Mouse (Mus musculus) adrenal gland, postnatal 25 days (tissue): ENCODE data around the gene Myl10. TPM values are rescaled to one million over a fixed set of nuclear protein-coding genes. Genes with fewer than 3 reads are reported as not detected.
"Not testable (repeated sequence)": the region's sequence is repeated elsewhere in the genome, so short reads cannot be mapped to it uniquely, and the experiment has no call there.

Experiments used
- DNase-seq: peaks from one replicate; pipeline ENCODE4 v3.0.0; 2021; ENCODE audit warnings: mixed read lengths
- long read RNA-seq: library from polyadenylated mRNA; stranded (forward); transcript quantifications from one replicate; pipeline ENCODE4 v2.0.0, GENCODE M21; 2021
- total RNA-seq: library from RNA; stranded (reverse); gene quantifications from 2 replicates; pipeline ENCODE4 v1.2.3, GENCODE M21; 2021

Gene Myl10
- not detected in 2 replicates for total RNA-seq
- long read RNA-seq, result 0 reads

DNA sequence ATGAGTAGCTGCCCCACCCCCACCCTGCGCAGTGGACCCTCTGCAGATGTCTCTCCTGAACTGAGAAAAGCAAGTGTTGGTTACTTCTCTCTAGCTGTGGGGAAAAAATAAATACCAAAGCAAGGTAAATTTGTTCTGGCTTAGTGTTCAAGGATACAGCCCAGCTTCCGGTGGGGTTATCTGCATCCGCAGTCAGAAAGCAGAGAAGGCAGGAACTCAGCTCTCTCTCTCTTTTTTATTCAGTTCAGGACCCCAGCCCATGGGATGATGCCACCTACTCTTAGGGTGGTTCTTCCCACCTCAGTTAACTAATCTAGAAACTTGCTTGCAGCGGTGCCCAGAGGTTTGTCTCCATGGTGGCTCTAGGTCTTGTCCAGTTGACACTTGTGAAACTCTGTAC, at the start of gene Myl10:
Myl10 (plus strand) TSS at position 363 of the 400 bp plus-strand sequence.
- DNase-seq, result no peak

- DNase-seq, result no peak
Observed at GRCm38 (mm10) chr5:136646731-136647328, 46.1 kb upstream of the Myl10 start.

DNA sequence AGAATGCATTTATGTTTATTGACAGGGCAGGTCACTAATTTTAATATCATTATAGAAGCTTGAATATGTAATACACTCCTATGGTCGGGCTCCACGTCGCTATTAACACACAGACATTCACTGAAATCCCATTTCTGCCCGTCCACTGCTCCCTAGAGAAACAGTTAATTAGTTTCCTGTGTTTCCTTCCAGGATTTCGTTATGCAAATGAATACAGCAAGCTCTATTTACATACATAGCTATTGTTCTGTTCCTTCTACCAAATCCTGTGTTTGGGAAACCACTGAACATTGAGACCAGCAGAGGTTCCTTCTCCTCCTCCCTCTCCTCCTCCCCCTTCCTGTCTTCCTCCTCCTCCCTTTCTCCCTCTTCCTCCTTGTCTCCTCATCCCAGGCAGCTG, 43.9 kb upstream of the Myl10 start:
- DNase-seq, result no peak

DNA sequence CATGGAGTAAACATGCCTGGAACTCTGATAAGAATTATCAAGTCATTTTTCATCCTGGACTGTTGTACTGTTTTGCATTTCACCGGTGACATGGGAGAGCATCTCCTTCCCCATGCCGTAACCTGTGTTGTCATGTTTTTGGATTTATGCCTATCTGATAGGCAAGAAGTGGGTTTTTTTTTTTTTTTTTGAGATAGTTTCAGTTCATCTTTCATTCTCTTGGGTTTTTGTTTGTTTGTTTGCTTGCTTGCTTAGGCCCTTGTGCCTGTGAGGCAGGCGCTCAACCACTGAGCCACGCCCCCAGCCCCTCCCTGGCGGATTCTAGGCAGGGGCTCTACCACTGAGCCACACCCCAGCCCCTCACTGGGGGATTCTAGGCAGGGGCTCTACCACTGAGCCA, 43.3 kb upstream of the Myl10 start:
- DNase-seq, result no peak

DNA sequence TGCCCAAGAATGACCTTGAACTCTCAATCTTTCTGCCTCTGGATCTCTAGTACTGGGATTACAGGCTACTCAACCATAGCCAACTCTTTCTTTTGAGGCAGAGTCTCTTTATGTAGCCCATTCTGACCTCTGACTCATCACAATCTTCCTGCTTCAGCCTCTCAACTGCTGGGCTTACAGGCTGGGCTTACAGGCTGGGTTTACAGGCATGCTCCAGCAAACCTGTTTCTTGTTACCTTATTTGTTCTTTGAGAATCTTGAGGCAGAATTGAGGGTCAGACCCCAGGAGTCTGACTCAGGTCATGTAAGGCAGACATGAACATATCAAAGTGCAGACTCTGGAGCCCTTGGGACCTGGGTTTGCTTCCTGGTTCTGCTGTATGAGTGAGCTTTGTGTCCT, 38.5 kb upstream of the Myl10 start:
- no peak for DNase-seq

- DNase-seq, result no peak
Observed at GRCm38 (mm10) chr5:136656830-136657395, 36.0 kb upstream of the Myl10 start.

- not testable (repeated sequence) for DNase-seq
Observed at GRCm38 (mm10) chr5:136660721-136661120, 32.2 kb upstream of the Myl10 start.

DNA sequence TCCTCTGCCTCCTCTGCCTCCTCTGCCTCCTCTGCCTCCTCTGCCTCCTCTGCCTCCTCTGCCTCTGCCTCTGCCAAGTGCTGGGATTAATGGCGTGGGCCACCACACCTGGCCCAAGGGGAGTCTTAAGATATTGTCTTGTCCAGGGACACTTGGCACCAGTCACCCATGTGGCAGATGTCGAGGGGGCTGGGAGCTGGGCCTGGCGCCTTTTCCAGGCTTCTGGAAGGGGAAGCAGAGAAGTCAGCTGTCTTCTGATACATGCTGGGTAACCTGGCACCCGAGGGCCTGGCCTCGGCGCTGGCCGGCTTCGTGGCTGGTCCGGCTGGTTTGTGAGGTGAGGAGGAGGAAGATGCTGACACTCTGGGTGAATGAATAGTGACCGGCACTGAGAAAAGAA, 30.7 kb upstream of the Myl10 start:
- DNase-seq, result no peak

GRCm38 (mm10) chr5:136662822-136663221, 30.1 kb upstream of the Myl10 start:
- peak; percentile 43 for DNase-seq

DNA sequence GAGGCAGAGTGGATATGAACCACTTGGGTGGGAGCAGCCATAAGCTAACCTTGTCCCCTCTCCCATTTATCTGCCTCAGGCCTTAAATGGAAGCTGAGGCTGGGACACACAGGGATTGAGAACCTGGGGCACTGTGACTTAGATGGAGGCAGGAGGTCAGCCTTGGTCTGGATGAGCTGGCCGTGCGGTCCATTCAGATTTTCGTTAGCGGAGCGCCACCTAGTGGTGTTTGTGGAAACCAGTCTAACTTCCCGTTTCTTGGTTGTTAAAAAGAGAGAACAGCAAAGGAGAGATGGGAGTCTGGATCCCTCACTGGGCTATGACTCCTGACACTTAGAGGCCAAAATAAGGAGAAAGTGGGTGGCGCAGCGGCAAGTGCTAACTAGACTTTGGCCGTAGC, 28.4 kb upstream of the Myl10 start:
- peak; percentile 83 for DNase-seq

DNA sequence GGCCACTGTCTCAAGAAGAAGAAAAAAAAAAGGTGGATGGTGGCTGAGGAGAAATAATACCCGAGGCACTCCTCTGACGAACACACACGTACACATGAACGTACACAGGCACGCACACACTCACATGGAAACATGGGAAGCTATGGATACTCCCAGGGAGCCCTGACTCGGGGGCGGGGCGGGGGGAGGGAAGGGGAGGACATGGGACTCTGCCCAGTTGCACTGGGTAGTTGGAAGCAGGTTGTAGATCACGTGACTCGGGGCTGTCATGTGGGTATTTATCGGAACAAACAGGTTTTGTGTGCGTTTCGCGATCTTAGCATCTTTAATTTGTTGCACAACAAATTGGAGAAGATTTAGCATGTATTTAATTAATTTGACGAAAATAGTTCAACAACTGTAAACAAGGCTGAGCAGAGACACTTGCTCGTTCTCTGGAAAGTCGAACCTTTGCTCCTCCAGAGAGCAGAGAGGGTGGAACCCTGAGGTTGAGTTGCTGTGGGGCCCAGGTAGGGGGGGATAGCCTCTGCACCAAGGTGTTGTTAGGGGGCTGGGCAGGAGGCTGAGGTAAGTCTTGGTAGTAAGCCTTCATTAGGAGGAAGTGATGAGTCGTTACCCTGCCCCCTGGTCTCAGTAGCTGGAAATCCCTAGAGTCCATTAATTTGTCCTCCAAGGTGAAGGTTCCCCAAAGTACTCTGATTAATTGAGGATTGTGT, 16.5 kb upstream of the Myl10 start:
- no peak for DNase-seq

DNA sequence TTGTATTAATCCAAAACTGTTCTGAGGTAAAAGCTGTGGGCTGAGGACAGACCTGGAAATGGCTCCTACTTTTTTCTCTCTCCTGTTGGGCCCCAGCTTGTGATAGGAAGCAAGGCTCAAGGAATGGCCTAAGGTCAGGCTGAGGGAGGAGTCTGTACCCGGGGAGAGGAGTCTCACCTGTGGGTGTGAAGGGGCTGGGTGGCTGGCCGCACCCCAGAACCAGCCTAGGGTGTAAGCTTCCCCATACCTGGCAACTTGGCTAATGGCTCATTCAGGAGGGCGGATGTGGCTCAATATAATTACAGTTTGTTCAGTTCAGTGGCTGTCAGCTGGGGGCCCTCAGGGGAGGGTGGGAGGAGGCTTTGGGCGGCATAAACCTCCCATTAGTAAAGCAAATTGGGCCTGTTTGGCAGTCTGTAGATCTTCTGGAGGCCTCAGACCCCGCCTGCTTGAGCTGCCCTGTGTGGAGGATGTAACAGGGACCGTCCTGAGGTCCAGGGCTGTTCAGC, 14.1 kb upstream of the Myl10 start:
- DNase-seq, result no peak

GRCm38 (mm10) chr5:136686349-136686748, 6.6 kb upstream of the Myl10 start:
- DNase-seq, result no peak

GRCm38 (mm10) chr5:136687561-136687960, 5.4 kb upstream of the Myl10 start:
- peak; percentile 27 for DNase-seq

DNA sequence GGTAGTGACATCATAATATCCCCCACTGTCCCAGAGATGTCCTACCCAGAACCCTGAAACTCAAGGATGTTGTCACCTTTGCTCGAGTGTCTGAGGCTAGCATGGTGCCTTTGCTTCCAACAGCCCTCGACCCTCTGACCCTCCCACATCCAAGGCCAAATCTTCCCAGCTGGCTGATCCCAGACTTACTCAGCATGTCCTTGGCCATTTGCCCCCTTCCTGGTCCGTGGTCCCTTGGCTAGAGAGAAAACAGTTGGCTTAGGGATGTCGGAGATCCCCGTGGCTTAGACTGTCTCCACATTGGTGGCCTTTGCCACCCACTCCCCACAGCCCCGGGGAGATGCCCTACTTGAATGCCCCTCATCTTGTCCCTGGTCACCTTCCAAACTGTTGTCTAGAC, 4.1 kb upstream of the Myl10 start:
- no peak for DNase-seq

- no peak for DNase-seq
Observed at GRCm38 (mm10) chr5:136691170-136691569, 1.8 kb upstream of the Myl10 start.

DNA sequence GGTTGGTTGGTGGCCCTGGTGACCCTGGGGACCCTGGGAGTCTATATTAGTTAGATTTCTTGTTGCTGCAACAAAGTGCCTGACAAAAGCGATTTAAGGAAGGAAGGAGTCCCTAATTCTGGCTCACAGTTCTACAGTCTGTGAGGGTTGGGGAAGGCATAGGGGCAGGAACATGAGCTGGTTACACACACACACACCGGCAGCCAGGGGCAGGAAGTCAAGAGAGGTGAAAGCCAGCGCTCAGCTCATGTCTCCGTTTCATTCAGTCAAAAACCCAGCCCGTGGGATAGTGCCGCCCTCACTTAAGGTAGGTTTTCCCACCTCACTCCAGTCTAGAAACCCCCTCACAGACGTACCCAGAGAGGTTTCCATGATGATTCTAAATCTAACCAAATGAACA, 472 bp downstream of the Myl10 start:
- DNase-seq, result no peak

DNA sequence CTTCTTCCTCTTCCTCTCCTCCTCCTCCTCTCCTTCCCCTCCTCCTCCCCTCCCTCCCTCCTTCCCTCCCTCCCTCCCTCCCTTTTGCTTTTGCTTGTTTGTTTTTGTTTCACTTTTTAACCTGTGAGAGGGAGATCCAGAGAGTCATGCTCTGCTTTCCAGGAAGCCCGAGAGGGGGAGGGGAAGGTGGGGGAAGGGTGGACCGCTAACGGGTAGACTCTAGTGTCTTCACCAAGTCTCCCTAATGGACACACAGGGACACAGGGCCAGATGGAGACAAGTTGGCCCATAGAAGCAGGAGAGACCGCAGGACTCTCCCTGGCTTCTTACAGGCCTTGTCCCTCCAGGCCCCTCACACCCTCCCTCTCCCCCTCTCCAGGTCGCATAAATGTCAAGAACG, 2.0 kb downstream of the Myl10 start:
- no peak for DNase-seq

DNA sequence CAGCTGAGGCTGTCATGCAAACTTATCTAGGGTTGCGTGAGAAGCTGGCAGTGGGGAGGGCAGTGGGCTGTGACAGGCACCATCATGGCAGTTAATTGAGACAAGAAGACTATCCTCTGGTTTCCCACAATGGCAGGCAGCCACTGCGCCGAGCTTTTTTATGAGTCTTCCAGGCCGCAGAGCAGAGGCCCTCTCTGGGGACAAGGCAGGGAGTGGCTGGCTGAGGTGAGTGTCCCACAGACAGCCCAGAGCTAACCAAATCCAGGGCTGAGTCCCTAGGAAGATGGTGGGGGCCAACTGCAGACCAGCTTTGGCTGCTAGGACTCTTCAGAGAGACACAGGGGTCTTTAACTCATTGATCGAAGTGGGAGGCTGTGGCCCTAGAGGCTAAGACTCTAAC, 3.6 kb downstream of the Myl10 start:
- DNase-seq, result no peak

DNA sequence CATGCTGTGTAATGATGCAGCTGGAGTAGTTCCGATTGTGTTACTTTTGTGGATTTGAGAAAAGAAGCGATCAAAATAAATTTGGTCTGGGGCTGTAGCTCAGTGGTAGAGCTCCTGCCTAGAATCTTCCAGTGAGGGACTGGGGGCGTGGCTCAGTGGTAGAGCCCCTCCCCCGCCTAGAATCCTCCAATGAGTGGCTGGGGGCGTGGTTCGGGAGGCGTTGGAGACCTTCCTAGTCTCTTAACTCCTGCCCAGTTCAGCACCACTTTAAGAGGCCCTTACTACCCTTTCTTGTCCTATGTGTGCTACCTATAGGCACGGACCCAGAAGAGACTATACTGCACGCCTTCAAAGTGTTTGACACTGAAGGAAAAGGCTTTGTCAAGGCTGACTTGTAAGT, 4.7 kb downstream of the Myl10 start:
- no peak for DNase-seq

GRCm38 (mm10) chr5:136702159-136702725, 9.3 kb downstream of the Myl10 start:
- no peak for DNase-seq

GRCm38 (mm10) chr5:136703751-136704150, 10.8 kb downstream of the Myl10 start:
- DNase-seq, result peak; percentile 83

DNA sequence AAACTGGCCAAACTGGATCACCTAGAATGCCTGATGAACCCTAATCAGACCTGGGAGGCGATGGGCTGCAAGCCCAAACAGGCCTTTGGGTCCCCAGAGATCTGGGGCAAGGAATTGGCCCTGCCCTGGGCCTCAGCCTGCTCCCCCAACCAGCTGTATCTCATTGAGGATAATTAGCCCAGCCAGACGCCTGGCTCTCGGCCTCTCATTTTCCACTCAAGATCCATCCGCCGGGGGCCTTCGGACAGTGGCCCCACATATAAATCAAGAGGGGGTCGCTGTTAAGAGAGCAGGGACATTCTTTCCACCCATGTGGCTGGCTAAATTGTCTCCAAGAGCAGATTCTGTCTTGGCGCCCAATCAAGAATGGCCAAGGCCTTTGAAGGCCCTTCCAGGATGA, 11.2 kb downstream of the Myl10 start:
- DNase-seq, result no peak
